Mouse (Mus musculus): ENCODE measurements around the gene Ifna11.
"Not testable (repeated sequence)": the region's sequence is repeated elsewhere in the genome, so short reads cannot be mapped to it uniquely, and the experiment has no call there.

Ifna11 gene

GRCm38 (mm10) chr4:88819659-88820058 lies at the start of gene Ifna11:
Ifna11 (plus strand) TSS chr4:88819959.
- no peak for DNase-seq (ENCODE audit: low spot score)

DNA sequence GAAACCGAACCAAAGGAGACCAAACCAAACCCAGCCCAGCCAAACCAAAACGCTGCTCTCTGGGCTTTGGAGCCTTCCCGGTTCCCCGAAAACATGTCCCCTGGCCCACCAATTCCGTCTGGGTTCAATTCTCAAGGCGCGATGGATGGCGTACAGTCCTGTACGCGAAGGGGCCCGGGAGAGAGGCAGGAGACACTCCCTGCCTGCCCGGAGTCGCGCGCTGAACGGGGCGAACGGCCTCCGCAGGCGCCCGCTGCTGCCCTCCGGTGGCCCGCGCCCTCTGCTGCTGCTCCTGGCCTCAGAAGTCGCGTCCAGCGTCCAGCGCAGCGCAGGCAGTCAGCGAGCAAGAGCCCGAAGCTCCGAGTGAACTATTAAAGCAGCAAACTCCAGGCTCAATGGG lies 46.2 kb upstream of the Ifna11 start, which contains the start of gene Gm13290:
Gene Gm13290, plus strand, starts transcription at position 301 of the 400 bp plus-strand sequence.
- not testable (repeated sequence) for DNase-seq (ENCODE audit: low spot score)

DNA sequence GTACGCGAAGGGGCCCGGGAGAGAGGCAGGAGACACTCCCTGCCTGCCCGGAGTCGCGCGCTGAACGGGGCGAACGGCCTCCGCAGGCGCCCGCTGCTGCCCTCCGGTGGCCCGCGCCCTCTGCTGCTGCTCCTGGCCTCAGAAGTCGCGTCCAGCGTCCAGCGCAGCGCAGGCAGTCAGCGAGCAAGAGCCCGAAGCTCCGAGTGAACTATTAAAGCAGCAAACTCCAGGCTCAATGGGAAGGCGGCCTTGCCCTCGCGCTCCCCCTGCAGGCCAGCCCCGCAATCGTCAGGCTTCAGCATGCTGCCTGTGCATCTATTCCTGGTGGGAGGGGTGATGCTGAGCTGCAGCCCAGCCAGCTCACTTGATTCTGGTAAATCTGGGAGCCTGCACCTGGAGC lies 43.1 kb upstream of the Ifna11 start, which contains the start of gene Gm13289:
Gene Gm13289, plus strand, starts transcription at position 301 of the 400 bp plus-strand sequence.
- DNase-seq (ENCODE audit: low spot score): not testable (repeated sequence)

DNA sequence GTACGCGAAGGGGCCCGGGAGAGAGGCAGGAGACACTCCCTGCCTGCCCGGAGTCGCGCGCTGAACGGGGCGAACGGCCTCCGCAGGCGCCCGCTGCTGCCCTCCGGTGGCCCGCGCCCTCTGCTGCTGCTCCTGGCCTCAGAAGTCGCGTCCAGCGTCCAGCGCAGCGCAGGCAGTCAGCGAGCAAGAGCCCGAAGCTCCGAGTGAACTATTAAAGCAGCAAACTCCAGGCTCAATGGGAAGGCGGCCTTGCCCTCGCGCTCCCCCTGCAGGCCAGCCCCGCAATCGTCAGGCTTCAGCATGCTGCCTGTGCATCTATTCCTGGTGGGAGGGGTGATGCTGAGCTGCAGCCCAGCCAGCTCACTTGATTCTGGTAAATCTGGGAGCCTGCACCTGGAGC lies 40.2 kb upstream of the Ifna11 start, which contains the start of gene Gm13272:
Gene Gm13272, plus strand, starts transcription at position 301 of the 400 bp plus-strand sequence.
- not testable (repeated sequence) for DNase-seq (ENCODE audit: low spot score)

DNA sequence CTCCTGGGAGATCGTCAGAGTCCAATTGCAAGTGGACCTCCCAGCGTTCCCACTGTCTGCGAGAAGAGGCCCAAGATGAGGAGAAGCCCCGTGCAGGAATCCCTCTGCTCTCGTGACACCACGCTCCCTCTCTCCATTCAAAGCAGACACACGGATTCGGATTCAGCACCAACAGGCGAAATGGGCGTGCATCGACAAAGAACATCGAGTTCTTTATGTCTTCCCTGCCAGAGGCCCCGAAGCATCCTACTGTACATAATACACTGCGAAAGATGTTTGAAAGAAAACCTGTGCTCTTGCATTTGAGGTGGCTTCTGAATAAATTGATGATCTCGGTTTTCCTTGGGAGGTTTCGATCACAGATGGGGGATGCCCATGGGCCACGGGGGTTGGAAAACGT lies 39.4 kb upstream of the Ifna11 start:
- DNase-seq (ENCODE audit: low spot score): not testable (repeated sequence)

GRCm38 (mm10) chr4:88781831-88782230 lies 37.9 kb upstream of the Ifna11 start, which contains the start of gene Ifnz:
Ifnz (plus strand) TSS chr4:88782131.
- not testable (repeated sequence) for DNase-seq (ENCODE audit: low spot score)

- not testable (repeated sequence) for DNase-seq (ENCODE audit: low spot score)
Measured at GRCm38 (mm10) chr4:88782335-88782734, 37.4 kb upstream of the Ifna11 start.

- not testable (repeated sequence) for DNase-seq (ENCODE audit: low spot score)
Measured at GRCm38 (mm10) chr4:88785409-88785808, 34.4 kb upstream of the Ifna11 start, which contains the start of gene Gm13276. Gm13276 (plus strand) TSS chr4:88785709.

DNA sequence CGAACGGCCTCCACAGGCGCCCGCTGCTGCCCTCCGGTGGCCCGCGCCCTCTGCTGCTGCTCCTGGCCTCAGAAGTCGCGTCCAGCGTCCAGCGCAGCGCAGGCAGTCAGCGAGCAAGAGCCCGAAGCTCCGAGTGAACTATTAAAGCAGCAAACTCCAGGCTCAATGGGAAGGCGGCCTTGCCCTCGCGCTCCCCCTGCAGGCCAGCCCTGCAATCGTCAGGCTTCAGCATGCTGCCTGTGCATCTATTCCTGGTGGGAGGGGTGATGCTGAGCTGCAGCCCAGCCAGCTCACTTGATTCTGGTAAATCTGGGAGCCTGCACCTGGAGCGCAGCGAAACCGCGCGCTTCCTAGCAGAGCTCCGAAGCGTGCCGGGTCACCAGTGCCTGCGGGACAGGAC lies 31.4 kb upstream of the Ifna11 start, which contains the start of gene Gm13277:
Gene Gm13277, plus strand, starts transcription at position 231 of the 400 bp plus-strand sequence.
- not testable (repeated sequence) for DNase-seq (ENCODE audit: low spot score)

GRCm38 (mm10) chr4:88791250-88791649 lies 28.5 kb upstream of the Ifna11 start, which contains the start of gene Gm13278:
Gm13278 (plus strand) TSS chr4:88791550.
- DNase-seq (ENCODE audit: low spot score): not testable (repeated sequence)

- DNase-seq (ENCODE audit: low spot score): peak; percentile 81
Measured at GRCm38 (mm10) chr4:88793936-88794675, 25.7 kb upstream of the Ifna11 start, which contains the start of gene Gm13275. Gm13275 (plus strand) TSS chr4:88794487.

- not testable (repeated sequence) for DNase-seq (ENCODE audit: low spot score)
Measured at GRCm38 (mm10) chr4:88797097-88797496, 22.7 kb upstream of the Ifna11 start, which contains the start of gene Gm13279. Gm13279 (plus strand) TSS chr4:88797397.

- not testable (repeated sequence) for DNase-seq (ENCODE audit: low spot score)
Measured at GRCm38 (mm10) chr4:88799365-88799764, 20.4 kb upstream of the Ifna11 start, which contains the start of gene Gm13285. Gm13285 (plus strand) TSS chr4:88799665.

GRCm38 (mm10) chr4:88802954-88803353 lies 16.8 kb upstream of the Ifna11 start, which contains the start of gene Gm13287:
Gm13287 (plus strand) TSS chr4:88803254.
- DNase-seq (ENCODE audit: low spot score): not testable (repeated sequence)

DNA sequence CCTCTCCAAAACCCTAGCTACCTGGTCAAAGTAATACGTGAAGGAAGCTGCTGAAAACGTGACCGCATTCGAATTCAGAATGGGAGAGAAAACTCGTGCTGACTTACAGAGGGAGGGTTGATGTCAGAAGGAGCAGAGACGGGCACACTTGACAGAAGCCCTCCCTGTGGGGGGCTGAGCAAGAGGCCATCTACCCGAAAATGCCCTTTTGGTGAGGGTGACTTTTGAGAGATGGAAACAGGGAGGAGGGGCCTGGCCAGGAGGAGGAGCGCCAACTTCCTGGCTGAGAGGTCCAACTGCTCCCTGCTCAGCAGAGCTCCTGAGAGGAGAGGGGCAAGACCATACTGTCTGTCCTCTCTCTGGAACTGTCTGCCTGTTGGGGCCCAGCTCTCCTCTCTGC lies 14.5 kb upstream of the Ifna11 start, which contains the start of gene Gm13288:
Gene Gm13288, plus strand, starts transcription at position 301 of the 400 bp plus-strand sequence.
- not testable (repeated sequence) for DNase-seq (ENCODE audit: low spot score)

DNA sequence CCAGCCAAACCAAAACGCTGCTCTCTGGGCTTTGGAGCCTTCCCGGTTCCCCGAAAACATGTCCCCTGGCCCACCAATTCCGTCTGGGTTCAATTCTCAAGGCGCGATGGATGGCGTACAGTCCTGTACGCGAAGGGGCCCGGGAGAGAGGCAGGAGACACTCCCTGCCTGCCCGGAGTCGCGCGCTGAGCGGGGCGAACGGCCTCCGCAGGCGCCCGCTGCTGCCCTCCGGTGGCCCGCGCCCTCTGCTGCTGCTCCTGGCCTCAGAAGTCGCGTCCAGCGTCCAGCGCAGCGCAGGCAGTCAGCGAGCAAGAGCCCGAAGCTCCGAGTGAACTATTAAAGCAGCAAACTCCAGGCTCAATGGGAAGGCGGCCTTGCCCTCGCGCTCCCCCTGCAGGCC lies 14.0 kb upstream of the Ifna11 start:
- not testable (repeated sequence) for DNase-seq (ENCODE audit: low spot score)

DNA sequence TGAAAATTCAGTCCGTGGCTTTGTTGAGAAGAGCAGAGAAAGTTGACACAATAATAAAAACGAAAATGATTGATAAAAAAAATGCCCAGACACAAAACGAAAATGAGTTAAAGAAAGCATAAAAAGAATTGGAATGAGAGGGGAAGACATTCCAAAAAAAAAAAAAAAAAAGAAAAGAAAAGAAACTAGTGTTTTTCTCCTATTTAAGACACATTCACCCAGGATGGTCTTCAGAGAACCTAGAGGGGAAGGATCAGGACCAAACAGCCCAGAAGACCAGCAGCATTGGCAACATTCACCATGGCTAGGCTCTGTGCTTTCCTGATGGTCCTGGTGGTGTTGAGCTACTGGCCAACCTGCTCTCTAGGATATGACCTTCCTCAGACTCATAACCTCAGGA lies 3.8 kb upstream of the Ifna11 start, which contains the start of gene Ifna7:
Gene Ifna7, plus strand, starts transcription at position 301 of the 400 bp plus-strand sequence.
- DNase-seq (ENCODE audit: low spot score): no peak

DNA sequence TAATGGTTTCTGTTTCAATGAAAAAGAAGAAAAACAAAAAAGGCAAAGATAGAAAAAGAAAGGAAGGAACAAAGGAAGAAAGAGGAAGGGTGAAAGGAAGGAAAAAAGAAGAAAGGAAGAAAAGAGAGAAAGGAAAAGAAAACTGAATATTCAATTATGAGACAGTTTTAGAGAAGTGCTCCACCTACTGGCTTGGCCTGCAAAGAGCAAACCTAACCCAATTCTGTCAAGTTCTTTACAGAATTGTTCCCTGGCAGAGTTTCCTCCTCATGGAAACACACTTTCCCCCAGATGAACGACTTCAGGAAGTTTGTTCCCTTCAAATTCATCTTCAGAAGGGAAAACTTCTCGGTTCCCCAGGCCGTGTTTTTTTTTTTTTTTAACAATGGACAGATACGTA lies 3.2 kb downstream of the Ifna11 start:
- DNase-seq (ENCODE audit: low spot score): peak; percentile 8

DNA sequence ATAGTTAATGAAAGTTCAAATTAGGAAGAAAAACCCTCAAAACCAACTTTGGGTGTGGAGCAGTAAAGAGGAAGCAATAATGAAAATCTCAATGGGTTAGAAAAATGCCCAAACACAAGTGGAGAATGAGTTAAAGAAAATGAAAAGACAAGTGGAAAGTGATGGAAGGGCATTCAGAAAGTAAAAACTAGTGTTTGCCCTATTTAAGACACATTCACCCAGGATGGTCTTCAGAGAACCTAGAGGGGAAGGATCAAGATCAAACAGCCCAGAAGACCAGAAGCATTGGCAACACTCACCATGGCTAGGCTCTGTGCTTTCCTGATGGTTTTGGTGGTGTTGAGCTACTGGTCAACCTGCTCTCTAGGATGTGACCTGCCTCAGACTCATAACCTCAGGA lies 7.4 kb downstream of the Ifna11 start, which contains the start of gene Ifna6:
Gene Ifna6, plus strand, starts transcription at position 301 of the 400 bp plus-strand sequence.
- DNase-seq (ENCODE audit: low spot score): not testable (repeated sequence)

DNA sequence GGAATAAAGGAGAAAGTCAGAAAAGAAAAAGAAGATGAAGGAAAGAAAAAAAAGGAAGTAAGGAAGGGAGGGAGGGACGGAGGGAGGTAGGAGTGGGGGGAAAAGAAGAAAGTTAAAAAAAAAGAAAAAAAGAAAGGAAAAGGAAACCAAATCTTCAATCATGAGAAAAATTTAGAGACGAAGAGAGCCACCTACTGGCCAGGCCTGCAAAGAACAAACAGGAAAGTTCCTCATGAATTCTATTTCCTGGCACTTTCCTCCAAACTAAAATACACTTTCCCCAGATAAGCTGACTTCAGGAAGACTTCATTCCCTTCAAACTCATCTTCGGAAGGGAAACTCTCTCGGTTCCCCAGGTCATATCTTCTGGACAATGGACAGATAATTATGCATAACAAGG lies 10.8 kb downstream of the Ifna11 start:
- peak; percentile 22 for DNase-seq (ENCODE audit: low spot score)

GRCm38 (mm10) chr4:88835225-88835624 lies 15.5 kb downstream of the Ifna11 start, which contains the start of gene Ifna5:
Ifna5 (plus strand) TSS chr4:88835525.
- not testable (repeated sequence) for DNase-seq (ENCODE audit: low spot score)

DNA sequence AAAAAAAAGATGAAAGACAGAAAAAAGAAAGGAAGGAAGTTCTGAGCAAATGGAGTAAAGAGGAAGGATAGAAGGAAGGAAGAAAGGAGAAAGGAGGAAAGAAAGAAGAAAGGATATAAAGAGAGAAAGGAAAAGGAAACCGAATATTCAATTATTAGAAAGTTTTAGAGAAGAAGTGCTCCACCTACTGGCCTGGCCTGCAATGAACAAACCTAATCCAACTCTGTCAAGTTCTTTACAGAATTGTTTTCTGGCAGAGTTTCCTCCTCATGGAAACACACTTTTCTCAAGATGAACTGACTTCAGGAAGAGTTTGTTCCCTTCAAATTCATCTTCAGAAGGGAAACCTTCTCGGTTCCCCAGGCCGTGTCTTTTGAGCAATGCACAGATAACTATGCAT lies 19.1 kb downstream of the Ifna11 start:
- DNase-seq (ENCODE audit: low spot score): no peak
